Mouse (Mus musculus) ES-Bruce4 (cell line): ENCODE measurements around the gene Mesp1. TPM values are rescaled to one million over a fixed set of nuclear protein-coding genes. Genes with fewer than 3 reads are reported as not detected.

ENCODE experiments used
- H3K27ac ChIP-seq: 2 replicates; pipeline ENCODE4 v1.5.1; 2012; ENCODE audit warnings: low read length, inconsistent platforms; ENCODE audit not compliant: insufficient read depth
- H3K27me3 ChIP-seq: 2 replicates; pipeline ENCODE4 v1.6.1; 2012; ENCODE audit warnings: mild to moderate bottlenecking, low read length, inconsistent platforms; ENCODE audit not compliant: control insufficient read depth, poor library complexity, insufficient read depth, severe bottlenecking
- H3K36me3 ChIP-seq: 2 replicates; pipeline ENCODE4 v1.6.1; 2012; ENCODE audit warnings: inconsistent platforms, mild to moderate bottlenecking, low read length, moderate library complexity; ENCODE audit not compliant: control insufficient read depth, poor library complexity, insufficient read depth, severe bottlenecking
- H3K4me1 ChIP-seq: one replicate; pipeline ENCODE4 v1.8.1; 2011; ENCODE audit warnings: low read length; ENCODE audit not compliant: control insufficient read depth, insufficient read depth
- H3K4me3 ChIP-seq: 2 replicates; pipeline ENCODE4 v1.5.1; 2011; ENCODE audit warnings: low read depth, mild to moderate bottlenecking, low read length
- H3K9ac ChIP-seq: 2 replicates; pipeline ENCODE4 v1.6.1; 2012; ENCODE audit warnings: low read depth, mild to moderate bottlenecking, inconsistent platforms; ENCODE audit not compliant: poor library complexity, severe bottlenecking
- H3K9me3 ChIP-seq: replicated peaks from 2 replicates; pipeline ENCODE4 v1.6.1; 2012; ENCODE audit warnings: mild to moderate bottlenecking, low read length, inconsistent platforms; ENCODE audit not compliant: control insufficient read depth, poor library complexity, insufficient read depth, severe bottlenecking
- CTCF ChIP-seq: IDR thresholded peaks from one replicate; pipeline ENCODE4 v1.8.1; 2011; ENCODE audit warnings: low read depth, low read length
- EP300 ChIP-seq: IDR thresholded peaks from 2 replicates; pipeline ENCODE4 v1.6.1; 2011; ENCODE audit warnings: low read depth, low read length; ENCODE audit not compliant: insufficient read depth
- POLR2A ChIP-seq: IDR thresholded peaks from one replicate; pipeline ENCODE4 v1.8.1; 2011; ENCODE audit warnings: low read length; ENCODE audit not compliant: insufficient read depth
- polyA plus RNA-seq: library from polyadenylated mRNA; stranded (reverse); fragments of >200 nt; gene quantifications from 2 replicates; pipeline ENCODE4 v1.2.4, GENCODE M21; 2011; ENCODE audit warnings: low read depth; ENCODE audit not compliant: missing spikeins, insufficient read depth, insufficient read length

The Mesp1 gene
- polyA plus RNA-seq, 1 experiment, result not detected

DNA sequence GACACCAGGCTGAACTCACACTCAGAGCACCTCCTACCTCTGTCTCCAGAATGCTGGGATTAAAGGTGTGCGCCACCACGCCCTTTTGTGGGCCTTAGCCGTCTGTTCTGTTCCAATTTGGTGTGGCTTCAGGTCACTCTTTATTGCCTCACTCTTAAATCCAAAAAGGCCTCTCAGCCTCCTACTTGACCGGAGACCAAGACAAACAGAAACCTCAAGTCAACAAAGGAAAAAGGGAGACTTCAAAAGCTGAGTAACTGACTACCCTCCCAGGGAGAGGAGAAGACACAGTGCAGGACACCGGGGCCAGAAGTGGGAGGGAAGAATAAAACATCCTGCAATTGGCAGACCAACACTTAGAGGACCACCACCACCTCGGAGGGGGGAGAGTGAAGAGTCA is 37.6 kb upstream of the Mesp1 start:
- no peaks in the 10 kb centered on the region for H3K9me3 ChIP-seq
- no peaks in the 10 kb centered on the region for H3K27me3 ChIP-seq
- H3K36me3 ChIP-seq, result no peaks in the 10 kb centered on the region
- no peak overlapping the region for H3K9ac ChIP-seq
- TF ChIP-seq CTCF (no peak), EP300 (no peak), POLR2A (no peak)
- no peak overlapping the region for H3K4me3 ChIP-seq
- no peaks in the 10 kb centered on the region for H3K4me1 ChIP-seq
- H3K27ac ChIP-seq, result no peak overlapping the region

DNA sequence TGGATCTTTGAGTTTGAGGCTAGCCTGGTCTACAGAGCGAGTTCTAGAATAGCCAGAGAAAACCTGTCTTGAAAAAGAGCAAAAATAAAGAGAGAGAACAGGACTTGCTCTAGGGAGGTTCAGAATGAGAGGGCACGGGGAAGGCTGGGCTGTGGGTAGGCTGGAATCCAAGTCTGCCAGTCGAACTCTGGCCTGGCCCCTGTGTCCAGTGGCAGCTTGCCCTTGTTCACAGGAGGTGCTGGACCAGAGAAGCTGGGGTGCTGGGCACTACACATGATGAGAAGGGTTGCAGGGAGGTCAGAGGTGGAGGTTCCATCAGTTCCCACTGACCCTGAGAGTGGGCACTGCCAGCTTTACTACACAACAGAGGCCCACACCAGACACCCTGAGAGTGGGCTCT is 34.8 kb upstream of the Mesp1 start:
- no peaks in the 10 kb centered on the region for H3K4me1 ChIP-seq
- H3K27ac ChIP-seq, result no peak overlapping the region
- no peaks in the 10 kb centered on the region for H3K9me3 ChIP-seq
- H3K36me3 ChIP-seq, result no peaks in the 10 kb centered on the region
- TF ChIP-seq POLR2A (no peak), EP300 (no peak), CTCF (no peak)
- H3K9ac ChIP-seq, result no peak overlapping the region
- H3K4me3 ChIP-seq, result no peak overlapping the region
- no peaks in the 10 kb centered on the region for H3K27me3 ChIP-seq

DNA sequence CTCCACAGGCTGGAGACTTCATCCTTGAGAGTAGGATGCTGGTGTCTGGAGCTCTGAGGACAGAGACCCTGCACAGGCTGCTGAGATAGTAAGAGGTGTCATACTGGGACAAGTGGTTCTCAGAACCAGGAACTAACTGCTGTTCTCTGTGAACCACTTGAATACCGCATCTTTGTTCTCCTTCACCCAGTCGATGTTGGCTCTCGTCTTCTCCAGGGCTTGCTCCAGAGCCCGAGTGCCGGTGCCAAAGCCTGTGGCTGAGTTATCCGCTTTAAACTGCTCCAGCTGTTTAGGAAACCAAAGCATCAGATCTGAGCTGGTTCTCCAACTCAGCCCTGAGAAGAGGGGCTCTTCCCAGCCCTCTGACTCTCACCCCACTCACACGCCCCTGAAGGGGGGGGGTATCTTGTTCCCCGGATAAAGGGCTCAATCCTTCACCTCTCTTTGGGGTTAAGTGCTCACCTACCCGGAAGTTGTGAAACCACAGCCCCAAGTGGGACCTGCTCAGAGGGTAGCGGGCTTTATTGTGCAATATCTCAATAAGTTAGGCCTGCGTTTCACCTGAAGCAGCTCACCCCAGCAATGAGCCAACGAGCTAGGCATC is 28.6 kb upstream of the Mesp1 start:
- H3K4me1 ChIP-seq, result peaks cover 10% of the 10 kb centered on the region

DNA sequence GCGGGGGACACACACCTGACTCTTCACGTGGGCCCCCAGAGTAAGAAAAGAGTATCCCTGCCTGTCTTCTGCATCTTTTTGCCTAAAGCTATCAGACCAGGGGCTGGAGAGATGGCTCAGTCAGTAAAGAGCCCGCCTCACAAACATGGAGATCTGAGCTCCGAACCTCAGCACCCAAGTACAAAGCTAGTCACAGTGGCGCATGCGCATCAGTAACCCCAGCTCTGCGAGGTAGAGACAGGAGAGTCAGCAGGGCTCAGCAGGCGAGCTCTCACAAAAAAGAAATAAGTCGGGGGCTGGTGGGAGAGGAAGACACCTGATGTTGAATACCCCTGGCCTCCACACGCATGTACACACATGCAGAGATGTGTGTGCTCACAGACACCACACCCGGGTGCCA is 26.4 kb upstream of the Mesp1 start:
- Histone ChIP-seq H3K9me3 (no peaks in the 10 kb centered on the region), H3K9ac (no peak overlapping the region), H3K27ac (no peak overlapping the region), H3K4me3 (no peak overlapping the region), H3K4me1 (peaks cover 10% of the 10 kb centered on the region), H3K27me3 (no peaks in the 10 kb centered on the region), H3K36me3 (no peaks in the 10 kb centered on the region)
- TF ChIP-seq CTCF (no peak), EP300 (no peak), POLR2A (no peak)

More for the DNA sequence above, 28.6 kb upstream of the Mesp1 start:
- Histone ChIP-seq H3K27me3 (no peaks in the 10 kb centered on the region), H3K4me3 (no peak overlapping the region), H3K9ac (no peak overlapping the region), H3K27ac (no peak overlapping the region), H3K36me3 (no peaks in the 10 kb centered on the region), H3K9me3 (no peaks in the 10 kb centered on the region)
- TF ChIP-seq POLR2A (no peak), EP300 (no peak), CTCF (no peak)

DNA sequence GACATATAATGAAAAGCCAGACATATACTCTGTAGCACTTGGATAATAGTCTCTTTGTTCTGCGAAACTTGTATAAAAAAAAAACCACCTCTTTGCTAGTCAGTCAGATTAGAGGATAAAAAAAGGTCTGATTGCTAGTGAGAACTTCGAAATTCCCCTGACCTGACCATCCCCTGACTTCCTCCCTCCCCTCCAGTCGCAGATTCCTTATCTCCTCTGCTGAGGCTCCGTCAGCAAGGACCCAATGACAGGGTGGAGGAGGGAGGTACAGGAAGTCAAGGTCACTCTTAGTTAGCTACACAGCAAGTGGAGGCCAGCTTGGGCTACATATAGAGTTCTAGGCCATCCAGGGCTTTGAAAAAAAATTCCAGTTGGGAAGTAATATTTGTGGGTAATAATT is 25.9 kb upstream of the Mesp1 start:
- Histone ChIP-seq H3K9me3 (no peaks in the 10 kb centered on the region), H3K9ac (no peak overlapping the region), H3K27ac (no peak overlapping the region), H3K4me3 (no peak overlapping the region), H3K4me1 (peaks cover 10% of the 10 kb centered on the region), H3K36me3 (no peaks in the 10 kb centered on the region), H3K27me3 (no peaks in the 10 kb centered on the region)
- TF ChIP-seq POLR2A (no peak), EP300 (no peak), CTCF (no peak)

DNA sequence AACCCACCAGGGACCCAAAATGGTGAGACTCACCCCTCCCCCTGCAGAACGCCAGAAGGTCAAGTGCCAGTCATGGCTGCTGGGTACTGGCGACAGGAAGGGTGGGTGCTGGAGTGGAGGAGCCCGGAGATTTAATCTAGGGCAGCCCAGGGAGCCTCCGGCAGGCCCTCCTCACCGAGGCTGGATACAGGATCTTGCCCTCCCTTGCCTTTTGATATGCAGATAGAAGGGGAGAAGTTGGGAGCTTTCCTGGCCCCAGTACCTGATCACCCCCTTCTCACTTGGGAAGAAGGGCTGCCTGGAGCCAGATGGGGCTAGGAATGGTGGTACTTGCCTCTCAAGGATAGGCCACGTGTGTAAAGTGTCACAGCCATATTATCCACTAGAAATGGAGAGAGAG is 24.7 kb upstream of the Mesp1 start:
- no peak for TF ChIP-seq CTCF
- TF ChIP-seq EP300, result no peak
- TF ChIP-seq POLR2A, result no peak
- no peak overlapping the region for H3K4me3 ChIP-seq
- H3K27ac ChIP-seq, result 0 out of 2 replicates have a peak overlapping the region, but pooled peaks have one; percentile 37
- H3K27me3 ChIP-seq, result no peaks in the 10 kb centered on the region
- H3K9ac ChIP-seq, result no peak overlapping the region
- H3K4me1 ChIP-seq, result peaks cover 10% of the 10 kb centered on the region
- no peaks in the 10 kb centered on the region for H3K9me3 ChIP-seq
- H3K36me3 ChIP-seq, result no peaks in the 10 kb centered on the region
